Mouse (Mus musculus) limb, embryonic 13.5 days (tissue): ENCODE measurements around the gene Cabin1. TPM values are rescaled to one million over a fixed set of nuclear protein-coding genes. Genes with fewer than 3 reads are reported as not detected.
A peak's percentile ranks its signal among the peaks of the same experiment; 100 is the strongest.

Experiments
- ATAC-seq: fragments of 200-750 bp; cut with Nextera tagmentation; 2 replicates; pipeline ENCODE4 v1.8.0; 2017; ENCODE audit warnings: low read depth, moderate number of reproducible peaks, moderate TSS enrichment; ENCODE audit not compliant: low FRiP score
- H3K27ac ChIP-seq: fragments of 300-500 bp; sonication (generic); 2 replicates; pipeline ENCODE4 v1.5.1; 2015; ENCODE audit warnings: inconsistent platforms, mild to moderate bottlenecking, moderate library complexity
- H3K27me3 ChIP-seq: fragments of 300-500 bp; sonication (generic); 2 replicates; pipeline ENCODE4 v1.6.1; 2015; ENCODE audit warnings: mild to moderate bottlenecking, inconsistent platforms
- H3K36me3 ChIP-seq: fragments of 300-500 bp; sonication (generic); 2 replicates; pipeline ENCODE4 v1.6.1; 2015; ENCODE audit warnings: inconsistent platforms, mild to moderate bottlenecking, moderate library complexity
- H3K4me1 ChIP-seq: fragments of 300-500 bp; sonication (generic); 2 replicates; pipeline ENCODE4 v1.6.1; 2015; ENCODE audit warnings: inconsistent platforms
- H3K4me2 ChIP-seq: fragments of 300-500 bp; sonication (generic); replicated peaks from 2 replicates; pipeline ENCODE4 v1.6.1; 2015; ENCODE audit warnings: inconsistent platforms, mild to moderate bottlenecking, moderate library complexity
- H3K4me3 ChIP-seq: fragments of 300-500 bp; sonication (generic); 2 replicates; pipeline ENCODE4 v1.5.1; 2015; ENCODE audit warnings: moderate library complexity, mild to moderate bottlenecking, inconsistent platforms
- H3K9ac ChIP-seq: fragments of 300-500 bp; sonication (generic); 2 replicates; pipeline ENCODE4 v1.6.1; 2015; ENCODE audit warnings: mild to moderate bottlenecking, inconsistent platforms
- H3K9me3 ChIP-seq: fragments of 300-500 bp; sonication (generic); 2 replicates; pipeline ENCODE4 v1.6.1; 2016; ENCODE audit warnings: inconsistent platforms
- WGBS: fragments of 180-500 bp; shearing (Covaris S2); methylation state at CpG from one replicate; pipeline ENCODE4 v1.1.7; 2015; 5-methylcytosine and 5-hydroxymethylcytosine counted together
- polyA plus RNA-seq: library from polyadenylated mRNA; unstranded; fragments of >200 nt; fragmentation: Nextera tagmentation; extraction: Ambion mirVana; gene quantifications from 2 replicates; pipeline ENCODE4 v1.2.1, GENCODE M21; 2015

Gene Cabin1
- polyA plus RNA-seq, 1 experiment from 2014 or later = 32.5 TPM

DNA sequence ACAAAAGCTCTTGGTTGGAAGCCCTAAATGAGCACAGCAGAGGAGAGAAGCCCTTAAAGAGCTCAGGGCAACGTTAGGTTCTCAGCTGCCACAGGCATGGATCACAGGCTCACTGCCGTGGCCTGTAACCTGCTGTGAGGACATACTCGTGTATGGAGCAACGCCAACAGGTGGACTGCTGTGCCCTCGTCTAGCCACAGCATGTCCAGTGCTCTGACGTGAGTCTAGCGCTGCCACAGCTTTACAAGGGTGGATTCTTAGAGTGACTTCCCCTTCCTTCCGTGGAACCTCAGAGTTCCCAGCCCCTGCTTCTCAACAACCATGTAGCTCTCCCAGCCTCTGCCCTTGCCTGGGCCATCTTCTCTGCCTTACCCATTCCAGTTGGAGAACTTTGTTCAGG lies 88.5 kb downstream of the Cabin1 start:
- H3K36me3 ChIP-seq = peaks cover 79% of the 10 kb centered on the region
- ATAC-seq = no peak
- no peak overlapping the region for H3K4me2 ChIP-seq
- H3K27me3 ChIP-seq = no peaks in the 10 kb centered on the region
- no peak overlapping the region for H3K4me3 ChIP-seq
- no peak overlapping the region for H3K9ac ChIP-seq
- H3K9me3 ChIP-seq = no peaks in the 10 kb centered on the region
- no peak overlapping the region for H3K27ac ChIP-seq
- WGBS = 72% methylated on average over 8 of the region's 8 CpGs
- no peaks in the 10 kb centered on the region for H3K4me1 ChIP-seq

GRCm38 (mm10) chr10:75669936-75670335 lies 94.2 kb downstream of the Cabin1 start:
- H3K27ac ChIP-seq = no peak overlapping the region
- H3K4me1 ChIP-seq = peaks cover 19% of the 10 kb centered on the region; the same call in 1 of the 2 replicates
- H3K9ac ChIP-seq = no peak overlapping the region
- H3K4me3 ChIP-seq = no peak overlapping the region
- no peak overlapping the region for H3K4me2 ChIP-seq
- no peak for ATAC-seq
- H3K9me3 ChIP-seq = no peaks in the 10 kb centered on the region
- peaks cover 47% of the 10 kb centered on the region for H3K36me3 ChIP-seq
- WGBS = 100% methylated on average over 1 of the region's 1 CpGs
- peaks cover 17% of the 10 kb centered on the region for H3K27me3 ChIP-seq

- WGBS = 1% methylated on average over 23 of the region's 23 CpGs
These were observed 96.2 kb downstream of the Cabin1 start for GRCm38 (mm10) chr10:75667911-75668270.

DNA sequence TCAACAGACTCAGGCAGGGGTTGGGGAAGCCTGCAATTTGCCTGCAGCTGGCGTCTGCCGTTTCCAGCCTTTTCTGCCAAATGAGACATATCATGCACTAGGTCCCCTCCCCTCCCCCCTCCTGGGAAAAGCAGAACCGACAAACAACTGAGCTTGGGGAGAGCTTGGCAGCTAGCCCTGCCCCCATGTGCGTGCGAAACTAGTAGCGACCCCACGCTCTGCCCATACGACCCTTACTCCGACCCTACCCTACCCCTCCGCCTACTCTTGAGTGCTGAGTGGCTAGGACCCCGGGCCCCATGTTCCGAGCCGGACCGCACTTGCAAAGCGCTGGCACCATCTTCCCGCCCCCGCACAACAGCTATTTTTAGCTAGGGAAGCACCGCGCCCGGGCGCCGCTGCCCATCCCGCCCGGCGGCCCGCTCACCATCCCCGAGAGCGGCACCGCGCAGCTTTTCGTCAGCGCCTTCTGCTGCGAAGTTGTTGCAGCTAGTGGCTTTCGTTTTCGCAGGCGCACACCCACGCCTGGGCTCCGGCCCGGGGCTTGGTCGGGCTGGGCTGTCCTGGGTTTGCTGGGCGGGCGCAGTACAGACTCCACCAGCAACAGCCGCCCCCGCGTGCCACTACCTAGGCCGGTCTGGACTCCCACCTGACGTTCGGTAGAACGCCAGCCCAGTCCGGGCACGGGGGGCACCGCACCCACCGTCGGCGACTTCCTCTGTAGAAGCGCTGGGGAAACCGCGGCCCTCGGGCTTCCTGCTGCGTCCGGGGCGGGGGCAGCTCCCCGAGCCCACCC lies 96.8 kb downstream of the Cabin1 start:
- peak overlapping the region; percentile 81 for H3K9ac ChIP-seq
- WGBS = under 1% methylated on average over 63 of the region's 63 CpGs
- H3K4me1 ChIP-seq = peaks cover 19% of the 10 kb centered on the region; the same call in 1 of the 2 replicates
- peak overlapping the region; percentile 55 for H3K27ac ChIP-seq
- peak; percentile 79 for ATAC-seq
- H3K27me3 ChIP-seq = peaks cover 17% of the 10 kb centered on the region
- H3K4me3 ChIP-seq = peak overlapping the region; percentile 69
- H3K9me3 ChIP-seq = no peaks in the 10 kb centered on the region
- H3K4me2 ChIP-seq = peak overlapping the region; percentile 97
- peaks cover 42% of the 10 kb centered on the region for H3K36me3 ChIP-seq

More at GRCm38 (mm10) chr10:75667911-75668270, 96.2 kb downstream of the Cabin1 start:
- H3K36me3 ChIP-seq = peaks cover 43% of the 10 kb centered on the region
- H3K4me2 ChIP-seq = peak overlapping the region; percentile 97
- peak; percentile 55 for ATAC-seq
- H3K9me3 ChIP-seq = no peaks in the 10 kb centered on the region
- H3K27ac ChIP-seq = peak overlapping the region; percentile 55; the same call in 1 of the 2 replicates
- H3K27me3 ChIP-seq = peaks cover 17% of the 10 kb centered on the region
- peak overlapping the region; percentile 69 for H3K4me3 ChIP-seq
- peak overlapping the region; percentile 81 for H3K9ac ChIP-seq
- peaks cover 19% of the 10 kb centered on the region; the same call in 1 of the 2 replicates for H3K4me1 ChIP-seq

DNA sequence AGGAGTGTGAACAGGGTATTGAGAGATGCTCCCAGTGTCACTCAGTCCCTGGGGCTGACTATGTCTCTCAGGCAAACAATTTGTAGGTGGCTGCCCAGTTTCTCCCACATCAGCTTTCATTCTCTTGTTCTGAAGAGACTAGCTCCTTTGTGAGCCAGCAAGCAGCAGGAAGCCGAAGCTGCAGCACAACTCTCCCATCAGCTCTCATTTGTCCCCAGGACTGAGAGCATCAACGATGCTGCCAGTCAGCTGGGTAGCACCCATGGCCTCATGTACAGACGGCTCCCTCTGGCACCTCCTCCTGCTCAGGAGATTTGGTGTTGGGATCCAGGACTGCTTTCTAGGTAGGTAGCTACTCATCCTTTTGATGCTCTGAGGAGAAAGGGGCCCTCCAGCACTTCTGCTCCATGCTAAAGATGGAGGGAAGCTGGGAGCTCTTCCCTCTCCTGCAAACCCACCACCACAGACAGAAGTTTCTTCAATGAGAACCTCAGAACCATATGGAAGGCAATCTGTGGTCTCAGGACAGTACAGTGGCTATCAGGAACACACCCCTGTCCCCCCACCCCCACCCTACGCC lies 97.6 kb downstream of the Cabin1 start:
- Histone ChIP-seq H3K27me3 (peaks cover 17% of the 10 kb centered on the region), H3K4me1 (peaks cover 19% of the 10 kb centered on the region; the same call in 1 of the 2 replicates), H3K4me3 (peak overlapping the region; percentile 69), H3K27ac (no peak overlapping the region), H3K4me2 (peak overlapping the region; percentile 97), H3K36me3 (peaks cover 37% of the 10 kb centered on the region), H3K9me3 (no peaks in the 10 kb centered on the region), H3K9ac (peak overlapping the region; percentile 81)
- WGBS = 44% methylated on average over 4 of the region's 4 CpGs
- no peak for ATAC-seq

DNA sequence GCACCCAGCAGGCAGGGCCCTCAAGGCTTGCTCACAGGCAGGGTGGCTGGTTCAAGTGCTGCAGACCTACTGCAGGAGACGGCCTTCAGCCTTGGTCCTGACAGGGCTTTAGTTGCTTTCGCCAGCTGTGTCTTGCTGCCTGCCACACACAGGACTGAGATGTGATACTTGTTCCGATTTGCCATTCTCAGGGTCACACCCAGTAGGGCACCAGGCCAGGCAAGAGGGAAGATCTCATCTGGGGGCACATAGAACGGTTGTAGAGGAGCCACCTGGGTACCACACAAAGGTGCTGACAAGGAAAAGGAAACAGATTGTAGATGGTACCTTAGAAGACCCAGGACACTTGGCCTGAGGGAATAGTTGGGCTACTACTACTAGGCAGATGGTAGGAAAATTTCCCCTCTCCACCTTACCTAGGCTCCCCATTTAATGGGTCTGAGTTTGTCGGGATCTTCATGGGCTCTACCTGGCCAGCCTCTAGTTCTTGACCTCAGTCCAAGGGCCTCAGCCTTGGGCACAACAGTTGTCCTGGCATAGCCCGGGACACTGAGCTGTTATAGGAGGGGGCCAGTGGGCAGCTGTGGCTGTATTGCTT lies 99.4 kb downstream of the Cabin1 start:
- H3K4me1 ChIP-seq = peaks cover 19% of the 10 kb centered on the region; the same call in 1 of the 2 replicates
- H3K9ac ChIP-seq = no peak overlapping the region
- no peak for ATAC-seq
- peaks cover 36% of the 10 kb centered on the region for H3K36me3 ChIP-seq
- H3K4me3 ChIP-seq = no peak overlapping the region
- no peak overlapping the region for H3K27ac ChIP-seq
- peaks cover 17% of the 10 kb centered on the region for H3K27me3 ChIP-seq
- WGBS = 86% methylated on average over 6 of the region's 6 CpGs
- H3K4me2 ChIP-seq = no peak overlapping the region
- no peaks in the 10 kb centered on the region for H3K9me3 ChIP-seq

GRCm38 (mm10) chr10:75662575-75662974 lies 101.6 kb downstream of the Cabin1 start:
- no peak overlapping the region for H3K27ac ChIP-seq
- H3K9ac ChIP-seq = no peak overlapping the region
- H3K36me3 ChIP-seq = peaks cover 46% of the 10 kb centered on the region
- H3K27me3 ChIP-seq = no peaks in the 10 kb centered on the region
- no peaks in the 10 kb centered on the region for H3K9me3 ChIP-seq
- H3K4me3 ChIP-seq = no peak overlapping the region
- peaks cover 12% of the 10 kb centered on the region; the same call in 1 of the 2 replicates for H3K4me1 ChIP-seq
- ATAC-seq = no peak
- 90% methylated on average over 4 of the region's 4 CpGs for WGBS
- no peak overlapping the region for H3K4me2 ChIP-seq

DNA sequence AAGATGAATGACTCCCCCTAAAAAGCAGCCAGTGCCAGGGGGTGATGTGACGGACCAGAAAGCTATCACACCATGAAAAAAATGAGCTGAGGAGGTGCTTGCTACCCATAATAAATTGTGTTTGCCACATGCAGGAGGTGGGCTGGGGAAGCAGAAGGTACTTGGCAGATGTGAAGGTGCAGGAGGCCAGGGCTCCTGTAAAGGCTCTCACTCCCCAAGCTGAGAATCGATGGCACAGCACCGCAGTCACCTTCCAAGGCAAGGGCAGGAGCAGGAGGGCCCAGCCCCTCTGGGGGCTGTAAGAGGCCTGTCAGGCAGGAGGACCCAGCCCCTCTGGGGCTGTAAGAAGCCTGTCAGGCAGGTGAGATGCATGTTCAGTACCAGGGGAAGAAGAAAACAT lies 102.3 kb downstream of the Cabin1 start:
- H3K27me3 ChIP-seq = no peaks in the 10 kb centered on the region
- H3K4me3 ChIP-seq = no peak overlapping the region
- H3K27ac ChIP-seq = no peak overlapping the region
- WGBS = 83% methylated on average over 3 of the region's 3 CpGs
- H3K4me2 ChIP-seq = no peak overlapping the region
- peaks cover 53% of the 10 kb centered on the region for H3K36me3 ChIP-seq
- peaks cover 9% of the 10 kb centered on the region; the same call in 1 of the 2 replicates for H3K4me1 ChIP-seq
- H3K9me3 ChIP-seq = no peaks in the 10 kb centered on the region
- no peak overlapping the region for H3K9ac ChIP-seq
- no peak for ATAC-seq

GRCm38 (mm10) chr10:75661381-75661780 lies 102.8 kb downstream of the Cabin1 start:
- no peak overlapping the region for H3K4me3 ChIP-seq
- no peak for ATAC-seq
- H3K4me1 ChIP-seq = peaks cover 4% of the 10 kb centered on the region; the same call in 1 of the 2 replicates
- no peak overlapping the region for H3K27ac ChIP-seq
- H3K27me3 ChIP-seq = no peaks in the 10 kb centered on the region
- WGBS = 86% methylated on average over 6 of the region's 6 CpGs
- H3K36me3 ChIP-seq = peaks cover 58% of the 10 kb centered on the region
- H3K4me2 ChIP-seq = no peak overlapping the region
- no peak overlapping the region for H3K9ac ChIP-seq
- no peaks in the 10 kb centered on the region for H3K9me3 ChIP-seq

GRCm38 (mm10) chr10:75657772-75658171 lies 106.4 kb downstream of the Cabin1 start:
- ATAC-seq = no peak
- whole genome bisulfite sequencing = 94% methylated on average over 7 of the region's 7 CpGs
- Histone ChIP-seq H3K4me3 (no peak overlapping the region), H3K4me2 (no peak overlapping the region), H3K27me3 (no peaks in the 10 kb centered on the region), H3K4me1 (no peaks in the 10 kb centered on the region), H3K9ac (no peak overlapping the region), H3K27ac (no peak overlapping the region), H3K36me3 (peaks cover 80% of the 10 kb centered on the region), H3K9me3 (no peaks in the 10 kb centered on the region)

GRCm38 (mm10) chr10:75657165-75657564 lies 107.0 kb downstream of the Cabin1 start:
- no peak overlapping the region for H3K4me3 ChIP-seq
- no peaks in the 10 kb centered on the region for H3K9me3 ChIP-seq
- no peak for ATAC-seq
- H3K9ac ChIP-seq = no peak overlapping the region
- H3K27ac ChIP-seq = no peak overlapping the region
- WGBS = 89% methylated on average over 5 of the region's 5 CpGs
- no peak overlapping the region for H3K4me2 ChIP-seq
- H3K4me1 ChIP-seq = no peaks in the 10 kb centered on the region
- no peaks in the 10 kb centered on the region for H3K27me3 ChIP-seq
- peaks cover 86% of the 10 kb centered on the region for H3K36me3 ChIP-seq

DNA sequence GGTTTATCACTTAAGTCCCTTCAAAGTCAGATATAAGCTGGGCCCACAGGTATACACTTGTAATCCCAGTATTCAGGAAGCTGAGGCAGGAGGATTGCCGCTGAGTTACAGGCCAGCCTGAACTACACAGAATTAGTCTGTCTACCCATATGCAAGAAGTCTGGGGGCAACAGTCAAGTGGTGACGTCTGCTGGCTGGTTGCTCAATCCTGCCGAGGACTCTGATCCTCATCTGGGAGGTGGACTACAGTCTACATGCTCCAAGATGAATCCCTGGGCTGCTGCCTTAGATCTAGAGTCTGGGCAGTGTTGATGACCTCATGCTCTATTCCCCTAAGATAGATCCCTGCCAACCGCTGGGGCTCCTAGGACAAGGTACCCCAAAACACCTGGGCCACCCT lies 110.1 kb downstream of the Cabin1 start:
- H3K4me1 ChIP-seq = no peaks in the 10 kb centered on the region
- ATAC-seq = no peak
- no peak overlapping the region for H3K4me3 ChIP-seq
- no peak overlapping the region for H3K4me2 ChIP-seq
- no peak overlapping the region for H3K9ac ChIP-seq
- H3K27ac ChIP-seq = no peak overlapping the region
- WGBS = 92% methylated on average over 4 of the region's 4 CpGs
- no peaks in the 10 kb centered on the region for H3K27me3 ChIP-seq
- peaks cover 98% of the 10 kb centered on the region for H3K36me3 ChIP-seq
- no peaks in the 10 kb centered on the region for H3K9me3 ChIP-seq
